Mouse (Mus musculus) ES-Bruce4 (cell line): ENCODE results near the gene Gm11011. TPM values are rescaled to one million over a fixed set of nuclear protein-coding genes. Genes with fewer than 3 reads are reported as not detected.

ENCODE experiments used
- H3K27ac ChIP-seq: 2 replicates; pipeline ENCODE4 v1.5.1; 2012; ENCODE audit warnings: low read length, inconsistent platforms; ENCODE audit not compliant: insufficient read depth
- H3K27me3 ChIP-seq: 2 replicates; pipeline ENCODE4 v1.6.1; 2012; ENCODE audit warnings: mild to moderate bottlenecking, low read length, inconsistent platforms; ENCODE audit not compliant: control insufficient read depth, poor library complexity, insufficient read depth, severe bottlenecking
- H3K36me3 ChIP-seq: 2 replicates; pipeline ENCODE4 v1.6.1; 2012; ENCODE audit warnings: inconsistent platforms, mild to moderate bottlenecking, low read length, moderate library complexity; ENCODE audit not compliant: control insufficient read depth, poor library complexity, insufficient read depth, severe bottlenecking
- H3K4me1 ChIP-seq: one replicate; pipeline ENCODE4 v1.8.1; 2011; ENCODE audit warnings: low read length; ENCODE audit not compliant: control insufficient read depth, insufficient read depth
- H3K4me3 ChIP-seq: 2 replicates; pipeline ENCODE4 v1.5.1; 2011; ENCODE audit warnings: low read depth, mild to moderate bottlenecking, low read length
- H3K9ac ChIP-seq: 2 replicates; pipeline ENCODE4 v1.6.1; 2012; ENCODE audit warnings: low read depth, mild to moderate bottlenecking, inconsistent platforms; ENCODE audit not compliant: poor library complexity, severe bottlenecking
- H3K9me3 ChIP-seq: replicated peaks from 2 replicates; pipeline ENCODE4 v1.6.1; 2012; ENCODE audit warnings: mild to moderate bottlenecking, low read length, inconsistent platforms; ENCODE audit not compliant: control insufficient read depth, poor library complexity, insufficient read depth, severe bottlenecking
- CTCF ChIP-seq: IDR thresholded peaks from one replicate; pipeline ENCODE4 v1.8.1; 2011; ENCODE audit warnings: low read depth, low read length
- EP300 ChIP-seq: IDR thresholded peaks from 2 replicates; pipeline ENCODE4 v1.6.1; 2011; ENCODE audit warnings: low read depth, low read length; ENCODE audit not compliant: insufficient read depth
- POLR2A ChIP-seq: IDR thresholded peaks from one replicate; pipeline ENCODE4 v1.8.1; 2011; ENCODE audit warnings: low read length; ENCODE audit not compliant: insufficient read depth
- polyA plus RNA-seq: library from polyadenylated mRNA; stranded (reverse); fragments of >200 nt; gene quantifications from 2 replicates; pipeline ENCODE4 v1.2.4, GENCODE M21; 2011; ENCODE audit warnings: low read depth; ENCODE audit not compliant: missing spikeins, insufficient read depth, insufficient read length

The Gm11011 gene
- polyA plus RNA-seq, 1 experiment, result not detected

DNA sequence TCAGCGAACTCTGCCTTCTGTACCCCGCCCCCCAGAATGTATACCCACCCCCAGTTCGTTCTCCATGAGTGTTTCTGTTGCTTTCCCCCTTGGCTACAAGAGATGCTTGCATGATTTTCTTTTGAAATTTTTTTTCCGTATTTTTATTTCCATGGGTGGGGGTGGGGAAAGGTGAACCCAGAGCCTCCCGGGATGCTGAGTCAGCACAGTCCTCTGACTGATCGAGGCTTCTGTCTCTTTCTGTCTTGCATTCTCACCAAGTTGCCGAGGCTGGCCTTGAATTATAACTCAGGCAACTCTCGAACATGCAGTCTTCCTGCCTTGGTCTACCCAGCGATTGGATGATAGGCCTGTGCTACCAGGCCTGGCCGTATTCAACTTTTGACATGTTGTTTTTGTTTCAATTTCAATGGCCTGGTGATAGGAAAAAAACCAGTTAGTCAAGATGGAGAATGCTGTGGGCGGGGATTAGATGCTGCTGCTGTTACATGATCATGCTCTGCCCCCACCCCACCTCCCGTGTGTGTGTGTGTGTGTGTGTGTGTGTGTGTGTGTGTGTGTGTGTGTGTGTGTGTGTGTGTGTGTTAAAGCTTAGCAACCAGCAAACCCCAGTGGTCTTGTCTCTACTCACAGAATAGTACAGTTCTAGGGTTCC, 1.8 kb downstream of the Gm11011 start:
- no peaks in the 10 kb centered on the region for H3K9me3 ChIP-seq
- no peaks in the 10 kb centered on the region for H3K27me3 ChIP-seq

DNA sequence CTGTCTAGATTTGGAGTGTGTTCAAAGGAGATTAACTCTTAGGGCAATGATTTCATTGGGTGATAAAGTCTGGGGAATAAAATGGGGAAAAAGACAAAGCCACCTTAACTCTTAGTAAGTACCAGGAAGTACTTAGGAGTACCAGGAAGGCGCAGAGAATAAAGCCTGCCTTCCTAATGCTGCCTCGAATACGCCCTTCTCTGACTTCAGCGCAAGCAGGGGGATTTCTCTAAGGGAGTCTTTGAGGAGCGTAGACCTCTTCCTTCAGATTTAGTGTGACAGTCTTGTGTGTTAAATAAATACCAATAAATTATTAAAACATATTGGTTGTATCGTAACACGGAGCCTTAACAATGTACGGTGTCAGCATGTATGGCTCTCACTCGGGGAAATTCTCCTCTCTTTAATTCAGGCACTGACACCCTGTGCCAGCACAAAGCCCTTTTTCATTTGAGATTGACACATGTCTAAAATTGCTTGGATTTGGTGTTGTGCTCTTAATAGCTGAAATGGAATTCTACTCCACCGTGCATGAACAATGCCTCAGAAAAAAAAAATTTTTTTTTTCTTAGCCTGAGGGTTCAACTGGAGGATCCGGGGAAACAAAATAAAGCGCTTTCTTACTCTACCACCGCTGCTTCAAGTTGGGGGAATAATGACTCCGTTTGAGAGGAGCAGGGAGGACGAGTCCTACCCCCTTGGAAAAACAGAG, 2.6 kb downstream of the Gm11011 start:
- Histone ChIP-seq H3K9ac (no peak overlapping the region), H3K4me3 (no peak overlapping the region), H3K27me3 (no peaks in the 10 kb centered on the region), H3K9me3 (no peaks in the 10 kb centered on the region), H3K27ac (no peak overlapping the region), H3K4me1 (no peaks in the 10 kb centered on the region), H3K36me3 (no peaks in the 10 kb centered on the region)
- TF ChIP-seq POLR2A (no peak), CTCF (no peak), EP300 (no peak)

More for the DNA sequence above, 1.8 kb downstream of the Gm11011 start:
- Histone ChIP-seq H3K27ac (no peak overlapping the region), H3K4me1 (peaks cover 1% of the 10 kb centered on the region), H3K9ac (no peak overlapping the region), H3K4me3 (no peak overlapping the region), H3K36me3 (no peaks in the 10 kb centered on the region)
- no peak for TF ChIP-seq POLR2A
- no peak for TF ChIP-seq CTCF
- TF ChIP-seq EP300, result no peak

DNA sequence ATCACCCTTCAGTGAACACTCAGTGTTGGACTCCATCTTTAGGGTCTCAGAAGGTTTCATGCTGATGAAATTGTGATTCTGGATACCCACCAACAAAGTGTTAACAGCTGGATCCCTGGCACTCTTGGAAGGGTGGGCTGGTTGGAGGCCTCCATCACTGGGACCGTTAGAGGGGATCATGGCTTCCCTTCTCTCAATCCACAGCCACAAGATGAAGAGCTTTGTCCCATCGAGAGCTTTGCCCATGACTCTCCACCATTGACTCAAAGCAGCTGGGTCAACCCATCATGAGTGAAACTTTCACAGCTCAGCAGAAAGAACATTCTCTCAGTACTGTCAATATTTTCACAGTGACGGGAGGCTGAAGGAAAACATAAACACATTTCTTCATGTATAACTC, 4.1 kb downstream of the Gm11011 start:
- no peak for TF ChIP-seq POLR2A
- no peak for TF ChIP-seq CTCF
- H3K4me3 ChIP-seq, result no peak overlapping the region
- H3K9me3 ChIP-seq, result no peaks in the 10 kb centered on the region
- no peaks in the 10 kb centered on the region for H3K4me1 ChIP-seq
- no peaks in the 10 kb centered on the region for H3K27me3 ChIP-seq
- H3K27ac ChIP-seq, result no peak overlapping the region
- H3K9ac ChIP-seq, result no peak overlapping the region
- H3K36me3 ChIP-seq, result no peaks in the 10 kb centered on the region

DNA sequence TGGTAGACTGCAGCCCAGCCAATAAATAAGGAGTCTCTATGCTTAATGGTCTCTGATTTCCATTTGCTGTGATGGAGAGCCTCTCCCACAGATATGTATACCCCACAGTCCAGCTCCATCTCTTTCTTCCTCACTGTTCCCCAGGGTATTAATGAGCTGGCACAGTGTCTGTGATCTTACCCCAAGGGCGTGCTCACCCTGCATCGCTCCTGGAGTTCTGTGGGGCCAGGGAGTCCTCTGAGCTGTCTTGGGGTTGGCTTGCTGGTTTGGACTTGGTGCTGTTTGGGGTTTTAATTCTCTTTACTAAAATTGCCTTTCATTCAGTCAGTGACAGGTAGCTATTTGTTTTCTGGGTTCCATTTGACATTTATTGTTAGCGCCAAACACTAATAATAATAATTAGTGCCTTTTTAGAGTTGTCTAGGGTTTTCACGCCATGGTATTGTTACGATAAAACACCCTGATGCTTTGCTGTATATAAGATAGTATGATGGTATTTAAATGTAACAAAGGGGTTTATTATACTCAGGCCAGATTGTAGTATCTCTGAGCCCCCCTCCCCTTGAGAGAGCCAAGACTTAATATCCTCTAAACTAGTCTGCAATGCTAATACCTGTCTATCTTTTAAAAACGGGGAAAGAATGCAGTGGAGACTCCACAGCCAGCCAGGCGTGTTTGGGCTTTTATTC, 9.9 kb downstream of the Gm11011 start:
- TF ChIP-seq POLR2A, result no peak
- TF ChIP-seq EP300, result no peak
- no peak for TF ChIP-seq CTCF
- no peak overlapping the region for H3K4me3 ChIP-seq
- H3K9me3 ChIP-seq, result no peaks in the 10 kb centered on the region
- H3K36me3 ChIP-seq, result no peaks in the 10 kb centered on the region
- H3K27me3 ChIP-seq, result 0 out of 2 replicates have a peak, but pooled peaks cover 1% of the 10 kb centered on the region
- no peak overlapping the region for H3K9ac ChIP-seq
- no peak overlapping the region for H3K27ac ChIP-seq
- H3K4me1 ChIP-seq, result no peaks in the 10 kb centered on the region

DNA sequence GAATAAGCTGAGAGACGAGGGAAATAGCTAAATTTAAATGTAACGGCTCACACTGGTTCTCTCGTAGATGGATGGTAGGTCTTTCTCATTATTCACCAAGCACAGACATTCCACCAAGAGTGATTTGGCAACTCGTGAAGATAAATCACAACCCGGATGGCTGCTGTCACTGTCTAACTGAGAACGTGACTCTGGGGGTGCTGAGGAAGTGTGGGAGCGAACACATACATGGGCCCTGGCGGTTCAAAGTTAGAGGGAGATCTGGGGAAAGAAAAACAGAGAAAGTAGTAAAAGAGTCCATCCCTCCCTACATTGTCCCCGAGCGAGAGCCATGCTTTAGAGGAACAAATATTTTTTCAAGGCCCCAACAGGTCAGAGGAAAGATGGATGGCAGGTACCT, 17.5 kb downstream of the Gm11011 start:
- Histone ChIP-seq H3K4me3 (no peak overlapping the region), H3K36me3 (no peaks in the 10 kb centered on the region), H3K27ac (no peak overlapping the region), H3K27me3 (no peaks in the 10 kb centered on the region), H3K9ac (no peak overlapping the region), H3K9me3 (no peaks in the 10 kb centered on the region), H3K4me1 (no peaks in the 10 kb centered on the region)
- TF ChIP-seq POLR2A, result no peak
- TF ChIP-seq CTCF, result no peak
- no peak for TF ChIP-seq EP300

DNA sequence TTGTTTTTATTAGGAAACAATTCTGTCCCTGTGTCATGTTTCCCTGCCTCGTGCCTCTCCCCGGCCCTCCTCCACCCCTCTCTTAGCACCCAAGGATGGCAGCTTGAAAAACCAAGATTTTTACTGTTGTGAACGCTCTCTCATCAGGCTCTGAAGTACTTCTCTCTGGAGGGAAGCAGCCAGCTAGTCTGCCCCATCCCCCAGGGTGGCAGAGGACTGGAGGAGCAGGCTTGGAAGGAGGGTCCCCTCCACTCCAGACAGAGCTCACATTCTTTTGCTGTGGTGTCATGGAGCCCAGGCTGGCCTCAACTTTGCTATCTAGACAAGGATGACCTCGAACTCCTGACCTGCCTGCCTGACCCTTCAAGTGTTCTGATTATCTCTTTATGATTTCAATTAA, 21.4 kb downstream of the Gm11011 start:
- no peaks in the 10 kb centered on the region for H3K9me3 ChIP-seq
- no peaks in the 10 kb centered on the region for H3K36me3 ChIP-seq
- H3K27ac ChIP-seq, result no peak overlapping the region
- H3K4me1 ChIP-seq, result no peaks in the 10 kb centered on the region
- TF ChIP-seq CTCF (no peak), POLR2A (no peak), EP300 (no peak)
- H3K9ac ChIP-seq, result no peak overlapping the region
- no peak overlapping the region for H3K4me3 ChIP-seq
- H3K27me3 ChIP-seq, result no peaks in the 10 kb centered on the region
